Mouse (Mus musculus) left cerebral cortex, adult 2 months (tissue): ENCODE measurements around the gene Tmem240. TPM values are rescaled to one million over a fixed set of nuclear protein-coding genes. Genes with fewer than 3 reads are reported as not detected.

ENCODE experiments used
- DNase-seq, 2 experiments: peaks; one replicate each; pipeline ENCODE4 v3.0.0; 2021 to 2022; ENCODE audit warnings: low spot score in 2 of 2, mixed read lengths in 1 of 2; ENCODE audit errors: extremely low spot score in 1 of 2
- H3K27ac ChIP-seq: fragments of 200-600 bp; 2 replicates; pipeline ENCODE4 v1.8.1; 2022
- H3K4me3 ChIP-seq: fragments of 200-600 bp; 2 replicates; pipeline ENCODE4 v1.8.1; 2022
- CTCF ChIP-seq: fragments of 200-600 bp; IDR thresholded peaks from 2 replicates; pipeline ENCODE4 v1.8.1; 2022; ENCODE audit warnings: antibody characterized with exemption, mild to moderate bottlenecking, moderate library complexity
- intact Hi-C: fragments of 180-260 bp; cut with DNase I; formaldehyde crosslinking; loops from one replicate; pipeline ENCODE4 v1.15.1; 2025
- microRNA-seq, 2 experiments: library from miRNA; unstranded; fragments of <30 nt; microRNA quantifications; one replicate each; pipeline ENCODE4 v1.2.0; 2021
- total RNA-seq, 2 experiments: library from RNA; stranded (reverse); gene quantifications; 2 replicates each; pipeline ENCODE4 v1.2.3; 2021

Tmem240 gene
- total RNA-seq, 2 experiments from 2014 or later = 54.0 to 57.0 TPM

- no peak for DNase-seq
- intact Hi-C loops = no loop called here
- TF ChIP-seq CTCF = no peak
- Histone ChIP-seq H3K4me3 (no peak within 1 kb of the TSS), H3K27ac (no peak within 1 kb of the TSS)
These were observed 55.5 kb downstream of the Tmem240 start, which contains the start of gene Ankrd65 for GRCm38 (mm10) chr4:155790021-155790489. Gene Ankrd65 (plus strand): TSS chr4:155790439.

Small RNA genes within 50 kb of the gene (microRNA-seq; reads per million reads assigned to microRNA genes)
- 0 reads per million in 2 experiments for gene Gm27743

Other genes starting within 250 kb of the Tmem240 start
- 100 to 1,000 TPM; 853 to 870 TPM for gene Gnb1, start 243.4 kb upstream of the Tmem240 start, total RNA-seq
- 10 to 100 TPM; 55.9 to 58.2 TPM for gene Nadk, start 172.4 kb upstream of the Tmem240 start, total RNA-seq
- gene Slc35e2, start 133.4 kb upstream of the Tmem240 start, total RNA-seq = 10 to 100 TPM; 47.3 to 50.5 TPM
- gene Cdk11b, start 109.9 kb upstream of the Tmem240 start, total RNA-seq = 10 to 100 TPM; 46.8 to 56.0 TPM
- gene Gm10563, start 89.4 kb upstream of the Tmem240 start, total RNA-seq = not detected
- gene Mmp23, start 81.4 kb upstream of the Tmem240 start, total RNA-seq = 1 to 10 TPM; 4.1 to 5.4 TPM
- 100 to 1,000 TPM; 133 to 140 TPM for gene Mib2, start 65.6 kb upstream of the Tmem240 start, total RNA-seq
- gene Fndc10, start 40.5 kb upstream of the Tmem240 start, total RNA-seq = 10 to 100 TPM; 26.2 to 33.4 TPM
- gene Ssu72, start 30.0 kb upstream of the Tmem240 start, total RNA-seq = 10 to 100 TPM; 89.2 to 98.0 TPM
- gene Atad3a, start 26.3 kb downstream of the Tmem240 start, total RNA-seq = 10 to 100 TPM; 53.0 to 58.8 TPM
- gene Vwa1, start 39.9 kb downstream of the Tmem240 start, total RNA-seq = 10 to 100 TPM; 13.6 to 15.9 TPM
- gene Tmem88b, start 51.1 kb downstream of the Tmem240 start, total RNA-seq = 10 to 100 TPM; 16.4 to 16.8 TPM
- under 1 TPM in 1 of 2 experiments, not detected in 1; 0.29 TPM for gene Ankrd65, start 55.6 kb downstream of the Tmem240 start, total RNA-seq
- gene Mrpl20, start 68.1 kb downstream of the Tmem240 start, total RNA-seq = 10 to 100 TPM; 82.7 to 84.8 TPM
- gene Ccnl2, start 77.7 kb downstream of the Tmem240 start, total RNA-seq = 10 to 100 TPM; 74.8 to 83.4 TPM
- 100 to 1,000 TPM in 1 of 2 experiments, 10 to 100 TPM in 1; 98.5 to 101 TPM for gene Aurkaip1, start 96.5 kb downstream of the Tmem240 start, total RNA-seq
- gene Mxra8, start 104.9 kb downstream of the Tmem240 start, total RNA-seq = 1 to 10 TPM; 5.9 to 8.0 TPM
- gene Dvl1, start 112.6 kb downstream of the Tmem240 start, total RNA-seq = 10 to 100 TPM; 94.0 to 96.3 TPM
- gene Tas1r3, start 128.6 kb downstream of the Tmem240 start, total RNA-seq = under 1 TPM; 0.23 to 0.30 TPM
- 10 to 100 TPM; 21.7 to 28.9 TPM for gene Cptp, start 134.6 kb downstream of the Tmem240 start, total RNA-seq
- 10 to 100 TPM; 37.3 to 41.1 TPM for gene Ints11, start 134.7 kb downstream of the Tmem240 start, total RNA-seq
- gene Pusl1, start 157.0 kb downstream of the Tmem240 start, total RNA-seq = 10 to 100 TPM; 55.0 to 61.2 TPM
- gene Acap3, start 157.0 kb downstream of the Tmem240 start, total RNA-seq = 100 to 1,000 TPM; 139 to 152 TPM
- gene Ube2j2, start 209.0 kb downstream of the Tmem240 start, total RNA-seq = 10 to 100 TPM; 70.3 to 80.5 TPM
- 10 to 100 TPM; 18.9 to 19.7 TPM for gene C1qtnf12, start 227.5 kb downstream of the Tmem240 start, total RNA-seq